Mouse (Mus musculus): ENCODE data around the gene Lrrc7. TPM values are rescaled to one million over a fixed set of nuclear protein-coding genes. Genes with fewer than 3 reads are reported as not detected.

Lrrc7 gene
- total and polyA plus RNA-seq, 3 experiments: 0.07 TPM; not detected in 2

DNA sequence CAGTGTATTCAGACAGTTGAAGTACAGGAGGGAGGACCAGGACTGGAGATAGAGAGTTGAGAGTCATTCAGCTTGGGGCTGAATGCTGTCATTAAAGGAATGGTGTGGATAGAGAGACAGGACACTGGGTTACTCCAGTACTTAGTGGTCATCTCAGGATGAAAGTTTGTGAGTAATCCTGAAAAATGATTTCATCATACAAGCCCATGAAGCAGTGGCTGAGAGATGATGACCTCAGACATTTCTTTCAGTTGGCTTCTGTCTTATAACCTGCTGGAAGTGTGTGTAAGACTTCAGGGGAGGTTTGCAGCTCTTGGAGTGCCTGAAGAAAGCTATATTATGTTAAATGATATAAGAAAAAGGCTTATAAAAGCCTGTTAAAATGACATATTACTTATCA lies 430.8 kb downstream of the Lrrc7 start:
- dilution Hi-C loops (cut with MboI; ENCODE audit: extremely low pct_ligation_motif_present, extremely low pct_unique_long_range_greater_than_20kb, low sequenced_read_pairs) (no loop called here), in situ Hi-C loops (cut with MboI; ENCODE audit: low pct_ligation_motif_present, low pct_unique_long_range_greater_than_20kb, low sequenced_read_pairs) (loop anchor here (10.0 kb wide), 2 partner anchors 46 to 206 kb away; partner anchors contain the start of gene Cth)
- Histone ChIP-seq H3K9ac (ENCODE audit: insufficient read depth, low read depth) (no peak overlapping the region), H3K4me3 (replicated peaks in 1 of 3; ENCODE audit: low read depth in 2 of 3, low read length in 2 of 3, poor library complexity in 1 of 3) (no peak overlapping the region), H3K27ac (ENCODE audit: insufficient read depth, low read depth) (no peak overlapping the region), H3K4me1 (ENCODE audit: control insufficient read depth in 1 of 2, insufficient read depth in 2 of 2) (peaks cover 19 to 26% of the 10 kb centered on the region in 2 experiments), H3K79me2 (replicated peaks; ENCODE audit: control insufficient read depth, extremely low read depth, insufficient read depth, poor library complexity, severe bottlenecking) (no peaks in the 10 kb centered on the region), H3K4me2 (ENCODE audit: insufficient read depth, low read depth, poor library complexity, severe bottlenecking) (no peak overlapping the region), H3K27me3 (replicated peaks) (no peaks in the 10 kb centered on the region), H3K9me3 (replicated peaks; ENCODE audit: low read length) (no peaks in the 10 kb centered on the region), H3K36me3 (replicated peaks in 1 of 2; ENCODE audit: control insufficient read depth in 1 of 2, insufficient read depth in 1 of 2, low read length in 1 of 2) (no peaks in the 10 kb centered on the region)
- DNase-seq (ENCODE audit: extremely low read depth): no peak
- TF ChIP-seq ZC3H11A (IDR thresholded peaks at IDR 0.05; ENCODE audit: low read depth, low read length): no peak
- no peak for TF ChIP-seq MAZ (IDR thresholded peaks at IDR 0.05; ENCODE audit: low read depth, low read length)
- TF ChIP-seq NRF1 (IDR thresholded peaks at IDR 0.05; ENCODE audit: low read depth, low read length): no peak
- TF ChIP-seq NELFE (IDR thresholded peaks at IDR 0.05; ENCODE audit: low read depth, low read length): no peak
- no peak for TF ChIP-seq SIN3A (IDR thresholded peaks at IDR 0.05; ENCODE audit: low read length)
- no peak for TF ChIP-seq PAX5 (IDR thresholded peaks at IDR 0.05; ENCODE audit: low read length)
- peak; percentile 72 for TF ChIP-seq JUN (IDR thresholded peaks at IDR 0.05; ENCODE audit: insufficient read depth, low read depth, low read length)
- TF ChIP-seq ELF1 (IDR thresholded peaks at IDR 0.05; ENCODE audit: low read depth, low read length): no peak
- TF ChIP-seq USF1 (IDR thresholded peaks at IDR 0.05; ENCODE audit: low read depth, low read length): no peak
- peak; percentile 92 for TF ChIP-seq IRF4 (IDR thresholded peaks at IDR 0.05; ENCODE audit: low read depth, low read length)
- TF ChIP-seq EP300 (IDR thresholded peaks at IDR 0.05; ENCODE audit: low read length): no peak; the same call in 1 of the 2 replicates
- TF ChIP-seq ETS1 (conservative IDR thresholded peaks at IDR 0.05; ENCODE audit: low read depth, low read length): 0 out of 2 replicates have a peak, but pooled peaks have one; percentile 12
- TF ChIP-seq JUND (conservative IDR thresholded peaks at IDR 0.05; ENCODE audit: low read depth, low read length): peak; percentile 82
- TF ChIP-seq GABPA (IDR thresholded peaks at IDR 0.05; ENCODE audit: insufficient replicate concordance, low read depth, low read length): no peak

GRCm38 (mm10) chr3:158122899-158123298 lies 439.1 kb downstream of the Lrrc7 start:
- Histone ChIP-seq H3K79me2 (replicated peaks; ENCODE audit: control insufficient read depth, extremely low read depth, insufficient read depth, poor library complexity, severe bottlenecking) (no peaks in the 10 kb centered on the region), H3K4me2 (ENCODE audit: insufficient read depth, low read depth, poor library complexity, severe bottlenecking) (no peak overlapping the region), H3K4me3 (replicated peaks in 1 of 3; ENCODE audit: low read depth in 2 of 3, low read length in 2 of 3, poor library complexity in 1 of 3) (no peak overlapping the region), H3K27me3 (replicated peaks) (peaks cover 1% of the 10 kb centered on the region), H3K9ac (ENCODE audit: insufficient read depth, low read depth) (no peak overlapping the region), H3K36me3 (replicated peaks in 1 of 2; ENCODE audit: control insufficient read depth in 1 of 2, insufficient read depth in 1 of 2, low read length in 1 of 2) (no peaks in the 10 kb centered on the region), H3K4me1 (ENCODE audit: control insufficient read depth in 1 of 2, insufficient read depth in 2 of 2) (peaks cover 3 to 13% of the 10 kb centered on the region in 2 experiments; a peak in 3 of 4 replicates), H3K9me3 (replicated peaks; ENCODE audit: low read length) (no peaks in the 10 kb centered on the region), H3K27ac (ENCODE audit: insufficient read depth, low read depth) (no peak overlapping the region)
- TF ChIP-seq MYC (IDR thresholded peaks at IDR 0.05; ENCODE audit: low read depth, low read length): no peak
- no peak for TF ChIP-seq GABPA (IDR thresholded peaks at IDR 0.05; ENCODE audit: insufficient replicate concordance, low read depth, low read length)
- TF ChIP-seq ELF1 (IDR thresholded peaks at IDR 0.05; ENCODE audit: low read depth, low read length): no peak
- no peak for TF ChIP-seq CHD1 (IDR thresholded peaks at IDR 0.05; ENCODE audit: low read depth, low read length)
- no peak for TF ChIP-seq E2F4 (IDR thresholded peaks at IDR 0.05; ENCODE audit: insufficient replicate concordance, low read depth, low read length)
- no peak for TF ChIP-seq POLR2AphosphoS2 (IDR thresholded peaks at IDR 0.05; ENCODE audit: low read depth, low read length)
- TF ChIP-seq SMC3 (IDR thresholded peaks at IDR 0.05; ENCODE audit: low read depth, low read length): no peak
- no peak for TF ChIP-seq SIN3A (IDR thresholded peaks at IDR 0.05; ENCODE audit: low read length)
- no peak for TF ChIP-seq MEF2A (IDR thresholded peaks at IDR 0.05; ENCODE audit: borderline replicate concordance, low read depth, low read length)
- no peak for TF ChIP-seq ZNF384 (IDR thresholded peaks at IDR 0.05; ENCODE audit: low read depth, low read length)
- no peak for TF ChIP-seq MXI1 (IDR thresholded peaks at IDR 0.05; ENCODE audit: low read depth, low read length)
- no peak for TF ChIP-seq MAZ (IDR thresholded peaks at IDR 0.05; ENCODE audit: low read depth, low read length)
- no peak for TF ChIP-seq USF2 (conservative IDR thresholded peaks at IDR 0.05; ENCODE audit: low read depth, low read length)
- no peak for TF ChIP-seq BHLHE40 (IDR thresholded peaks at IDR 0.05; ENCODE audit: low read depth, low read length)
- TF ChIP-seq HCFC1 (IDR thresholded peaks at IDR 0.05; ENCODE audit: low read depth, low read length): no peak
- TF ChIP-seq EP300 (IDR thresholded peaks at IDR 0.05; ENCODE audit: low read length): peak; percentile 52; the same call in 1 of the 2 replicates
- TF ChIP-seq IRF4 (IDR thresholded peaks at IDR 0.05; ENCODE audit: low read depth, low read length): peak; percentile 60; the same call in 1 of the 2 replicates
- TF ChIP-seq RCOR1 (conservative IDR thresholded peaks at IDR 0.05; ENCODE audit: low read depth, low read length): no peak
- in situ Hi-C loops (cut with MboI; ENCODE audit: low pct_ligation_motif_present, low pct_unique_long_range_greater_than_20kb, low sequenced_read_pairs): no loop called here
- DNase-seq (ENCODE audit: extremely low read depth): no peak
- dilution Hi-C loops (cut with MboI; ENCODE audit: extremely low pct_ligation_motif_present, extremely low pct_unique_long_range_greater_than_20kb, low sequenced_read_pairs): no loop called here

Data from CH12.LX (cell line).